Mouse (Mus musculus) splenic B cell, adult 2 months (primary cell): ENCODE results near the gene Flt1.
A peak's percentile ranks its signal among the peaks of the same experiment; 100 is the strongest.
"Not testable (repeated sequence)": the region's sequence is repeated elsewhere in the genome, so short reads cannot be mapped to it uniquely, and the experiment has no call there.

Experiments
- DNase-seq: peaks from one replicate; pipeline ENCODE4 v3.0.0-alpha.2; 2011; ENCODE audit warnings: low read depth, low spot score
- H3K27me3 ChIP-seq: 2 replicates; pipeline ENCODE4 v1.6.1; 2012; ENCODE audit warnings: mild to moderate bottlenecking, low read length, moderate library complexity, mixed read lengths; ENCODE audit not compliant: control insufficient read depth, poor library complexity, insufficient read depth, severe bottlenecking
- H3K36me3 ChIP-seq: 2 replicates; pipeline ENCODE4 v1.6.1; 2012; ENCODE audit warnings: mild to moderate bottlenecking, low read length, moderate library complexity, mixed read lengths; ENCODE audit not compliant: control insufficient read depth, poor library complexity, insufficient read depth, severe bottlenecking

The Flt1 gene

DNA sequence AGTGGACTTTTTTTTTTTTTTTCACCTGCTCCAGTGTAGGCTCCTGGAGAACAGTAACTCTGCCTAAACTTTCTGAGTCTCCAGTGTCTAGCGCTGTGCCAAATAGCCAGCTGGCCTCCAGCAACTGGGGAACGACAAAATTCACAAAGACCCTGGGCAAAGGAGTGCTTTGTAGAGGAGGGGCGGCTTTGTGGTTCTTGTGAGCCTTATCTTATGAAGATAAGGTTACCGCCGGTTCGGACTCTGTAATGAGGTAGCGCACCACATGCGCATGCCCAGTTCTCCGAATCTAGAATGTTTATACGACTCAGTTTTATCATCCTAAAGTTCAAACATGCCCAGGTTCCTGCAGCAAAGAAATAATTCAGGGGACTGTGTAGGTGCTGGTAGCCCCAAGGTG is 102.1 kb downstream of the Flt1 start:
- Histone ChIP-seq H3K36me3 (no peaks in the 10 kb centered on the region), H3K27me3 (no peaks in the 10 kb centered on the region)
- DNase-seq = no peak

DNA sequence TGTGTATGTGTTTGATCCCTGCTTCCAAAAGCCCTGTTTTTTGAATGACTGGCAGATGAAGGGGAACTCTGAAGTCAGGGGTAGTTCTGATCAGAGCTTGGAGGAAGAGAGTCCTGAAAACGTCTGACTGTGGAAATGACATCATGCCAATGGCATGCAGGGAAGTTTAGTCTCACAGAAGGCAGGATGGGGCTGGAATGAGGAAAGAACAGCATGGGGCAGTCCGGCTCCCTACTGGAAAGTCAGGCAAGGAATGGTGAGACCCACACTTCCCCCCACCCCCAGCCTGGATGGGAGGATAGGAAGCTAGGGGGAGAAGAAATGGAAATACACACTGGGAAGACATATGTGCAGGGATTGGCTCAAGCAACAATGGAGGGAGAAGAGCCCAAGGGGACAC is 105.6 kb downstream of the Flt1 start:
- H3K36me3 ChIP-seq = no peaks in the 10 kb centered on the region
- H3K27me3 ChIP-seq = no peaks in the 10 kb centered on the region
- DNase-seq = no peak

DNA sequence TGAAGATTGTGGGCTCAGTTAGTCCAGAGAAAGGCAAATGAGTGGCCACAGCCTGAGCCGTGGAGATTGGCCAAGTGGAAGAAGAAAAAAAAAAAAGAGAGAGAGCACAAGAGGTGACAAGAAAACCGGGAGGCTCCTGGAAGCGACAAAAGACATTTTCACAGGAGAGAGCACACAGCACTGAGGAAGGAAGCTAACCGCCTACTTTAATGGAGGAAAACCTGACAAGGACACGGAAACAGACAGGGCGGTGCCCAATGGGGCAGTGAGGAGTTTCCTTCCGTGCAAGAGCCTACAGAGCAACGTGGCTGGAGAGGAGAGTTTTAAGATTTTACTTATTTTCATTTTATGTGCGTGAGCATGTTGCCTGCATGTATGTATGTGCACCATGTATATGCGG is 107.6 kb downstream of the Flt1 start:
- H3K27me3 ChIP-seq = no peaks in the 10 kb centered on the region
- H3K36me3 ChIP-seq = no peaks in the 10 kb centered on the region
- no peak for DNase-seq

- H3K27me3 ChIP-seq = no peaks in the 10 kb centered on the region
- H3K36me3 ChIP-seq = no peaks in the 10 kb centered on the region
- DNase-seq = no peak
These were observed 109.4 kb downstream of the Flt1 start for GRCm38 (mm10) chr5:147616450-147616849.

DNA sequence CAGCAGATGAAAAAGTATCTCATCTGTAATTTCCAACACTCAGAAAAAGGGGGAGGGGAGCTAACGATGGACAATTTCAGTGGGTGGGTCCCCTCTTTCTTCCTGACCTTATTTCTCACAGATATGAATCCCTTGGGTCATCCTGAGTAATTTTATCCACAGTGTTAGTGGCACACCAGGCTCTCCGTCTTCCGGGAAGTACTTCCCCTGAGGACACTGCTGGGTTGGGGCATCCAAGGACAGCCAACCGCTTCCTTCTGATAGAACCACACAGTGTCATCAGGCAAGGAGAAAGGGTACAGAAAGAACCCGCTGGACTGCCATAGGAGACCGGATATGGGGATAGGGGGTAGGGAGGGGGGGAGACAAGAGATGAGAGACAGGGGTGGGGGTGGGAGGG is 111.2 kb downstream of the Flt1 start:
- Histone ChIP-seq H3K27me3 (no peaks in the 10 kb centered on the region), H3K36me3 (no peaks in the 10 kb centered on the region)
- no peak for DNase-seq

DNA sequence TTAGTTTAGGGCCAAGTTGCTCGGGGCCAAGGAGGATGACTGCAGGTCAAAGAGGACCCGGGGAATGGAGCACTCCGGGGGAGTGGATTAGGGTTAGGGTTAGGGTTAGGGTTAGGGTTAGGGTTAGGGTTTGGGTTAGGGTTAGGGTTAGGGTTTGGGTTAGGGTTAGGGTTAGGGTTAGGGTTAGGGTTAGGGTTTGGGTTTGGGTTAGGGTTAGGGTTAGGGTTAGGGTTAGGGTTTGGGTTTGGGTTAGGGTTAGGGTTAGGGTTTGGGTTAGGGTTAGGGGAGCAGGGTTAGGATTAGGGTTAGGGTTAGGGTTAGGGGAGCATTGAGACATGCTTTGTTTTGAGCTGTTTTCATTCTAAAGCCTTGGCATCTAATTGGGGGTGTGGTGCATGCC is 114.5 kb downstream of the Flt1 start:
- H3K27me3 ChIP-seq, DNase-seq, H3K36me3 ChIP-seq: not testable (repeated sequence)

GRCm38 (mm10) chr5:147607256-147607975 is 118.4 kb downstream of the Flt1 start:
- no peak for DNase-seq
- Histone ChIP-seq H3K27me3 (no peaks in the 10 kb centered on the region), H3K36me3 (no peaks in the 10 kb centered on the region)

DNA sequence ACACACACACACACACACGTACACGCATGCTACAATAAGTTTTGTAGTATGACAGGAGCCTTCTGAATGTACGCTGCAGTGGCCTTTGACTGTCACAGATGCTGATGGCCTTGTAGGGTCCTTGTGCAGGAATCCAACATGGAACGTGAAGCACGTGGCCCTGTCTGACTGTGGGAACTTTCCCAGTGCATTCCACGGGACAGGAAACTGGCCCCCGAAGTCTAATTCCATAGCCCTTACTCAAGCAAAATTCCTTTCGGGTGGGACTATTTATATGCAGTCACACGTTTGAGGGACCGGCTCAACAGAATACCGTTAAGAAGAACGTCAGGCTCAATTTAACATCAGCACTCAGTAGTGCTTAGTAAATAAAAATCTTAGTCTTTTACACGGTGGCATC is 119.1 kb downstream of the Flt1 start:
- no peak for DNase-seq
- H3K36me3 ChIP-seq = no peaks in the 10 kb centered on the region
- no peaks in the 10 kb centered on the region for H3K27me3 ChIP-seq

DNA sequence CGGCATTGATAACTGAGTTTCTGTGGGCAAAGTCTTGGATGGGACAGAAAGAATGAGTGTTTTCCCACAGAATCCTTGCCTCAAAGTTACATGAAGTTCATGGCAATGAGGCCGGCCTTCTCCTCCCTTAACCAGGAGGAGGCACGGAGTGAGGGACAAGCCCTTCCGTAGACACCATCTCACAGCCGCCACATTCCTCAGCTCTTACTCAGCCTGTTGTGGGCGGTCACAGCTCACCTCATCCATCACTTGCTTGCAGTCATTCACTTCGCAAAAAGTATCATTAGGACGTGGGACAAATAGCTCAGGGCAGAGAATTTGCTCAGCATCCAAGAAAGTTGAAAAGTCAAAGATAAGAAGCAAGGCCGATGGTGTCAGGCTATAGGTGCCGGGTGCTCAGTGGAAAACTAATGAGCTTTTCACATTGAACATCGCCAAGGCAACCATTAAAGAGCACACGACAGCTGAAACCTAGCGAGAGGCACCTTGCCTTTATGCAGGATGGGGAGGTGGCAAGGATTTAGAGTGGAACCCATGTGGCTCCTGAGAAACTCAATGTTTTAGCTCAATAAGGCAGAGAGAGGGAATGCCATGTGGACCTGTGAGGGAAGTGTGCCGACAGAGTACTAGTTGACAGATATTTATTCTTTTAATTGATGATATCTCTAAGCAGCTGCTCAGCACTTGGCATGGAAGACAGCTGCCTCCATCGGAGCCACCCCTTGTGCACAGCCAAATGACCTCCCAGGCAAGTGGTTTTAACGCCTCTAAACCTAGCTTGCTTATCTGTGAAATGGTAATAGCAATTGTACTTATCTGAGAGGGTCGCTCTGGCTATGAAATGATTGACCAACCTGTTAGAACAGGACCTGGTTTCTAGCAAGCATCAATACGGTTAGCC is 124.1 kb downstream of the Flt1 start:
- Histone ChIP-seq H3K36me3 (no peaks in the 10 kb centered on the region), H3K27me3 (no peaks in the 10 kb centered on the region)
- DNase-seq = no peak

DNA sequence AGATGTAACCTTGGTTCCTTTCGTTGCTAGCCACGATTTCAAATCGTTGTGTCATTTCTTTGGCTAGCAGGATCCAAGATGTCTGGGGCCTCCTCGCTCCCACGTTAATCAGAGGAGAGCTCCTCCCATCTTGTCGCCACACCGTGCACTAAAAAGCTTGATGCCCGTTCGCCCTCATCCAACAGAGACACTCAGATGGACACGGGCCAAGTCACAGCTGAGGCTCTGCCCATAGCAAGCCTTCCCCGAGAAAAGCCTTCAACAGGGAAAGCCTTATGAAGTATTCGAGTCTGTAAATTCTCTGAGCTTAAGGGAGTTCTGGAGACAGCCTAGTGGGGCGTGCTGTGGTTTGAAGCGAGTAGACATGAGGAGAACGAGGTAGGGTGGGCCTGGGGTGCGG is 128.0 kb downstream of the Flt1 start:
- no peak for DNase-seq
- no peaks in the 10 kb centered on the region for H3K36me3 ChIP-seq
- H3K27me3 ChIP-seq = no peaks in the 10 kb centered on the region

DNA sequence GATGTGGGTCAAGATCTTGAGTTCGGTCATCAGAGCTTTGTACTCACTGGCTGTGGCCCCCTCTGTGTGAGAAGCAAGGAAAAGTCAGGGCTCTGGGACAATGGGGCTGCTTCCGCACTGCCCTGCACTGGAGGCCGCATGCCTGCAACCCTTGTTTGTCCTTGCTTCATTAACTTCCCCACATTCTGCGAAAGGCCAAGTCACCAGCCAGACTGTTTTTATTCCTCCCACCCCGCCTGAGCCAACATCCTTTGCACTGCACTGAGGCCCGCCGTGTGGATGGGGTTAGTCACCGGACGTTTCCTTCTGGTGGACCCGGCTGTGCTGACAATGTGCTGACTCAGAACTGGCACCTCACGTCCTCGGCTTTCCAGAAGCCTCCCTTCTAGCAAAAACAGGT is 136.0 kb downstream of the Flt1 start:
- H3K27me3 ChIP-seq = no peaks in the 10 kb centered on the region
- H3K36me3 ChIP-seq = no peaks in the 10 kb centered on the region
- DNase-seq = no peak

DNA sequence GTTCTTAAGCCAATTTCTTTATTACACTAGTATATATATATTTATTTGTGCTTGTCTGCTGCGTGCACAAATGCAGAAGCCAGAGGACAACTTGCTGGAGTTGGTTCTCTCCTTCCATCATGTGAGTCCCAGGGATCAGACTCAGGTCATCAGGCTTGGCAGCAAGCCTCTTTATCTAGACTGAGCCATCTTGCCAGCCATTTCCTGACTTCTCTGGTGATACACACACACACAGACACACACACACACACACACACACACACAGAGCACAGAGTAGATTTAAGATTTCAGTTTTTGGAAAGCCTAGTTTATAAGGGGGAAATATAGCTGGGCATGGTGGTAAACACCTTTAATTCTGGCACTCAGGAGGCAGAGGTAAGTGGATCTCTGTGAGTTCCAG is 140.7 kb downstream of the Flt1 start:
- Histone ChIP-seq H3K36me3 (no peaks in the 10 kb centered on the region), H3K27me3 (no peaks in the 10 kb centered on the region)
- no peak for DNase-seq

DNA sequence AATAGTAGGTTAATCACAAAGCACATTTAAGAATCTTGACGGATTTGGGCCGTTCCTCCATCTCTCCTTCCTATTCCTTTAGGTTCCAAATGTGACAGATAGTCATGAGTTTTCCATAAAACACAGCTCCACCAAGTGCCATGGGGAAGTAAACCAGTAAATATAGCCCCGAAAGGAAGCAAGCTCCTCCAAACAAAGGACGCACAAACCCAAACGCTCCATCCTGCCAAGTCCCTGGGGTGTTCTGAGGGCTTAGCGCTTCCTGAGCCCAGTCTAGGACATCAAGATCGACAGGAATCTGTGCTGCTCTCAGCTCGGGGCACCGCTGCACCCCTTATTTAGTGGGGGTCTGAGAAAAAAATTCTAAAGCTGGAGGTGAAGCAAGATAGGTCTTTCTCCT is 141.2 kb downstream of the Flt1 start:
- no peak for DNase-seq
- Histone ChIP-seq H3K36me3 (no peaks in the 10 kb centered on the region), H3K27me3 (no peaks in the 10 kb centered on the region)

- peak; percentile 80 for DNase-seq
- H3K27me3 ChIP-seq = no peaks in the 10 kb centered on the region
- no peaks in the 10 kb centered on the region for H3K36me3 ChIP-seq
These were observed 142.0 kb downstream of the Flt1 start for GRCm38 (mm10) chr5:147583702-147584298.

GRCm38 (mm10) chr5:147580181-147580580 is 145.6 kb downstream of the Flt1 start:
- no peak for DNase-seq
- Histone ChIP-seq H3K27me3 (no peaks in the 10 kb centered on the region), H3K36me3 (no peaks in the 10 kb centered on the region)
